Mouse (Mus musculus): ENCODE data around the gene Fuca1.

The Fuca1 gene

GRCm38 (mm10) chr4:135924418-135924817, 3.9 kb downstream of the Fuca1 start:
- DNase-seq, result no peak

GRCm38 (mm10) chr4:135925341-135925740, 4.8 kb downstream of the Fuca1 start:
- DNase-seq, result no peak

- DNase-seq, result no peak
These were observed 5.8 kb downstream of the Fuca1 start for GRCm38 (mm10) chr4:135926195-135926808.

DNA sequence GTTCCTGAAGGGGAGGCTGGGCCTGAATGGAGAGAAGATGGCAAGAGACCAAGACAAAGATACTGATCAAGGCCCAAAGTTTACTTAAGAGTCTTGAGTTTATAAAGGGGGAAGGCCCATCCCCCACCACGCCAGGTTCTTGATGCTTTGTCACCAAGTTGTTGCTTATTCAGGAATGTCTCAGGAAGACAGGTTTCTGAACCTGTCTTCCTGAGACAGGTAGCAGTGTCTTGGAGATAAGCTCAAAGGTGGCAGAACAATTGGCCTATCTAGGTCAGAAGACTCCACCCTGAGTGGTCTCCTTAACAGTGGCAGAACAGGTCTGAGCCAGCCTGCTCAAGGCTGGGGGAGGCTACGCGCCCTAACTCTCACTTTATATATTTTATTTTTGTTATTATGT, 6.3 kb downstream of the Fuca1 start:
- DNase-seq, result no peak

- no peak for DNase-seq
These were observed 7.8 kb downstream of the Fuca1 start for GRCm38 (mm10) chr4:135928376-135928775.

- no peak for DNase-seq
These were observed 8.9 kb downstream of the Fuca1 start for GRCm38 (mm10) chr4:135929405-135929804.

DNA sequence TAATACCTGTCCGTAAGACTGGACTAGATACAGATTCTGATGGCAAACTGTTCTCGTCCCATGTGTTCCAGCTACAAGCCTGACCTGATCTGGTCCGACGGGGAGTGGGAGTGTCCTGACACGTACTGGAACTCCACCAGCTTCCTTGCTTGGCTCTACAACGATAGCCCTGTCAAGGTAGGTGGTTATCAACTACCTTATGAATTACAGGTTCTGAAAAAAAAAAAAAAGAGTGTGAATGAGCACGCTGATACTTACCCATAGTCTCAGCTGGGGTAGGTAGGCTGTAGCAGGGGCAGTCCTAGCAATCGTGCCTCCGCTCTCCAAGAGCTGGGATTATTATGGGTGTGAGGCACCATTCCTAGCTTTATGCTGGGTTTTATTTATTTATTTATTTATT, 9.3 kb downstream of the Fuca1 start:
- no peak for DNase-seq

DNA sequence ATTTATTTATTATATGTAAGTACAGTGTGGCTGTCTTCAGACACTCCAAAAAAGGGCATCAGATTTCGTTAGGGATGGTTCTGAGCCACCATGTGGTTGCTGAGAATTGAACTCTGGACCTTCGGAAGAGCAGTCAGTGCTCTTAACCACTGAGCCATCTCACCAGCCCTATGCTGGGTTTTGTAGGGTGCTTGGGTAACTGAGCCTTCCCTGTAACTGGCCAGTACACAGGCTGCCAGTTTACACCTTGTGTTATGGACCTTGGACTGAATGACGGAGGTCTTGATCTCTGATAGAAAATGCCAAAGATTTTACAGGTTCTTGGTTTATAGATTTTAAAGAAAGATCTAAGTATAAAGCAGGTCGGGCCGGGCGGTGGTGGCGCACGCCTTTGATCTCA, 9.7 kb downstream of the Fuca1 start:
- DNase-seq, result no peak

GRCm38 (mm10) chr4:135931832-135932231, 11.3 kb downstream of the Fuca1 start:
- no peak for DNase-seq

DNA sequence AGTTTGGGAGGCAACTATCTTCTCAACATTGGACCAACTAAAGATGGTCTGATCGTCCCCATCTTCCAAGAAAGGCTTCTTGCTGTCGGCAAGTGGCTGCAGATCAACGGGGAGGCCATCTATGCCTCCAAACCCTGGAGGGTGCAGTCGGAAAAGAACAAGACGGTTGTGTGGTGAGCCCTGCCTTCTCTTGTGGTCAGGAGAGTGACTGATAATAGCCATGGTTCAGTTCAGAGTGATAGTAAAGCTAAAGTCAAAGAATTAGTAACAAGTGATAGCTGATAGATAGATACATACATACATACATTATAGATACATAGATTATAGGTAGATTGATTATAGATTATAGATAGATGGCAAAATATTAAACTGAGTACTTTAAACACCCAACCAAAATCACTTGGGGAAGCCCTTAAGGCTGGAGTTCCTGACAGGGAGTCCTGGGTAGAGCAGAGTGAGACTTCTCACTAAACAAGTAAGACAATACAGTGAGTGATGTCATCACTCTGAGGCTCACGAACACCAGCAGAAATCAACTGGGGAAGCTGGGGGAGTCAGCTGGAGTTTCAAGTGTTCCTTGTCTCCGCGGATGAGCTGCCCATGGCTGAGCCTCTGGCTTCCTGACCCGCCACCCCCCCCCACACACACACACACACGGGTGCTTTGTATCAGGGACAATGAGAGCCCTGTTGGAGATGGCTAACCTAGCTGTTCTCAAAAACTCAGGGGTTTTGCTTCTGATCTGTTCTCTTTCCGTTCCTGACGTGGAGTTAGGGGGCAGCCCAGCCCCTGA, 14.4 kb downstream of the Fuca1 start:
- DNase-seq, result no peak

- no peak for DNase-seq
These were observed 15.0 kb downstream of the Fuca1 start for GRCm38 (mm10) chr4:135935502-135935901.

DNA sequence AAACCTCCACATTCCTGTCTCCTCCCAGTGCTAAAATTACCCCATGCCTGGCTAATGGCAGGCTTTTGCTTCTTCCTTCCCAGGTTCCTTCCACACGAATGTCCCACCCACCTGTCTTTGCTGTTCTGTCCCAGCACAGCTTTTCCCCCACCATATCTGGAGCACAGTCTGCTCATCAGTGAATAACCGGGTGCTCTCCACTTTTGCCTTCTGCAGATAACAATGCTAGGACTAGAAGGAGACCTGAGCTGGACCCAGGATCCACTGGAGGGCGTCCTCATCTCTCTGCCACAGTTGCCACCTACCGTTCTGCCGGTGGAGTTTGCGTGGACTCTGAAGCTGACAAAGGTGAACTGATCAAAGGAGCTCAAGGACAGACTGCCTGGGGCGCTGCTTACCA, 18.3 kb downstream of the Fuca1 start:
- DNase-seq, result no peak

GRCm38 (mm10) chr4:135941026-135941425, 20.5 kb downstream of the Fuca1 start:
- DNase-seq, result peak; percentile 26

DNA sequence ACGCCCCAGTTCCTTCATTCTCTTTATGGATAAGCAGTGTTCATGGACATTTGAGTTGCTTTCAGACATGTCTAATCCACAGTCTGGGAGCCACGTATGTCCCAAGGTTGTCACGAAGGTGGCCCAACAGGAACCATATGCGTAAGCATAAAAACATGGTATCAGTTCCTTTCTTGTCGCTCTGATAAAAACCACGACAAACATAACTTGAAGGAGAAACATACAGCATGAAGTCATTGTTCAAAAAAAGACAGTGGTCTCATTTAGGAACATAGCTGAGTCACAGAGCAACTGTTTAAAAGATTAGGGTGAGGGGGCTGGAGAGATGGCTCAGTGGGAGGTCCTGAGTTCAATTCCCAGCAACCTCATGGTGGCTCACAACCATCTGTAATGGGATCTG, 21.7 kb downstream of the Fuca1 start:
- no peak for DNase-seq

DNA sequence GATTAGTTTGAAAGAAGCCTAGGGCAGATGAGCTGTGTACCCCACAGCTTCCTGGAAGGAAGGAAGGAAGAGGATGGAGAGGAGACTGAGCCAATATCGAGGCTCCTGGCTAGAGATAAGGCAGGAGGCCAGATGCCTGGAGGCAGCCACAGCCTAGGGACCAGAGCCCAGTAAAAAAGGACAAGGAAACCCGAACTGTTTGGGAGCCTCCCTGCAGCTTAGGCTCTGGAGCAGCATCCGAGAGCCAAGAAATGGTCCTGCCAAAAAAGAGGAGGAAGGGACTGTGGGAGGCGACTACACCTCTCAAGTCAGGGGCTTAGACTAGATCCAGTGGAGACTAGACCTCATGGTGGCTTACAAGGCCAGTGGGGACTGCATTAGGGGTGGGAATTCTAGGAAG, 22.9 kb downstream of the Fuca1 start:
- peak; percentile 28 for DNase-seq

DNA sequence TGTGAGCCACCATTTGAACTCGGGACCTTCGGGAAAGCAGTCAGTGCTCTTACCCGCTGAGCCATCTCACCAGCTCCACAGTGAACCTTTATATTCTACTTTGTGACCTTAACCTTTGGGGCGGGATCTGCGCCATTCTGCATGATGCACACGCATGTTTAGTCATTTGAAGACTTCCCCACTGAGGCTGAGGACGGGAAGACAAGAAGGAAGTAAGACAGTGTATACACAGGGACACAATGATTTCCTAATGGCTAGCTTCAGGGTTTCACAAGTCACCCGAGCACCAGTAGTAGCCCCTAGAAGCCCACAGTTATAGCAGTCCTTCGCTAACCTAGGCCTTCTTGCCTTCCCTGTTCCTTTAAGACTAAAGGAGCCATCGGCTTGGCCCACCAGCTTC, 25.2 kb downstream of the Fuca1 start:
- no peak for DNase-seq

- DNase-seq, result peak; percentile 94
These were observed 25.7 kb downstream of the Fuca1 start, which contains the start of gene Hmgcl for GRCm38 (mm10) chr4:135946278-135946658. TSS of gene Hmgcl (plus strand) at chr4:135946448.

GRCm38 (mm10) chr4:135946659-135947301, 26.2 kb downstream of the Fuca1 start:
- DNase-seq, result no peak

DNA sequence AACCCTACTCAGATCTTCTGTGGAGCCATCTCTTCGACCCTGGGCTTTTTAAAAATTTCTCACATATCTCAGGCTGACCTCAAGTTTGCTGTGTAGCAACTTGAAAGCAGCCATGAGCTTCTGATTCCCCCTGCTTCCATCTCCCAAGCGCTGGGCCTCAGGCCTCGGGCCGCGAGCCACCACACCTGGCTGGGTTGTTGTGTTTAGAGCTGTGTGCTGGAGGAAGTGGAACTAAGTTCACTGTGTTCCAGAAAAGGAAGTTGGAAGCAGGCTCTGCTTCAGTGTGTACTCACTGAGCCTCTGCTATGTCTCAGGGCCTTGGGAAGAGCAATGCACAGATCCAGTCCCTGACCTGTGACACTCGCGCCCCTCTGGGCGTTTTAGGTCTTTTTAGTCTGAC, 27.6 kb downstream of the Fuca1 start:
- no peak for DNase-seq

- DNase-seq, result no peak
These were observed 28.9 kb downstream of the Fuca1 start for GRCm38 (mm10) chr4:135949475-135949874.

- DNase-seq, result peak; percentile 83
These were observed 29.4 kb downstream of the Fuca1 start for GRCm38 (mm10) chr4:135949911-135950310.

GRCm38 (mm10) chr4:135950365-135950764, 29.8 kb downstream of the Fuca1 start:
- DNase-seq, result peak; percentile 67

DNA sequence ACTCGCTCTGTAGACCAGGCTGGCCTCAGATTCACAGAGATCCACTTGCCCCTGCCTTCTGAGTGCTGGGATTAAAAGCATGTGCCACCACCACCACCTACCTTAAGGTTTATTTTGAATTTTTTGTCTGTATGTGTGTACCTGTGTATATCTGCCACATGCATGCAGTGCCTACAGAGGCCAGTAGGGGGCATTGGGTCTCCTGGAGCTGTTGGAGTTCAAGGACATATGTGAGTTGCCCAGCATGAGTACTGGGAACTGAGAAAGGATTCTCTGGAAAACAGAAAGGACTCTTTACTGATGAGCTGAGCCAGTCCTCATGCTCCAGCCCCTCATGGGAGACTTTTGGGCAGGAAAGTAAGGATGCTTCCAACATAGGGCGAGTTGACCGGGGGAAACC, 31.0 kb downstream of the Fuca1 start:
- DNase-seq, result peak; percentile 46

- no peak for DNase-seq
These were observed 32.6 kb downstream of the Fuca1 start for GRCm38 (mm10) chr4:135953179-135953578.

All from cerebellum, adult 9-10 months (tissue).